Mouse (Mus musculus) liver, embryonic 14.5 days (tissue): ENCODE results near the gene Elk3. TPM values are rescaled to one million over a fixed set of nuclear protein-coding genes. Genes with fewer than 3 reads are reported as not detected.

Source experiments
- ATAC-seq: fragments of 200-750 bp; cut with Nextera tagmentation; 2 replicates; pipeline ENCODE4 v1.8.0; 2017; ENCODE audit warnings: moderate number of reproducible peaks, mild to moderate bottlenecking, moderate library complexity; ENCODE audit not compliant: insufficient read depth
- DNase-seq, 3 experiments: peaks; one replicate each; pipeline ENCODE4 v3.0.0-alpha.2; 2012 to 2013; ENCODE audit warnings: low read depth in 3 of 3, low spot score in 3 of 3
- H3K27ac ChIP-seq: fragments of 300-500 bp; sonication (generic); 2 replicates; pipeline ENCODE4 v1.5.1; 2014; ENCODE audit warnings: moderate library complexity, mild to moderate bottlenecking, control low read depth, inconsistent platforms
- H3K27me3 ChIP-seq: fragments of 300-500 bp; sonication (generic); 2 replicates; pipeline ENCODE4 v1.6.1; 2014; ENCODE audit warnings: mild to moderate bottlenecking, low read length, moderate library complexity; ENCODE audit not compliant: control insufficient read depth, insufficient read depth
- H3K36me3 ChIP-seq: fragments of 300-500 bp; sonication (generic); replicated peaks from 2 replicates; pipeline ENCODE4 v1.6.1; 2014; ENCODE audit warnings: low read depth; ENCODE audit not compliant: control insufficient read depth, insufficient read depth
- H3K4me1 ChIP-seq, 2 experiments: fragments of 200-500 bp in 1 of 2; fragments of 300-500 bp in 1 of 2; sonication (generic) in 1 of 2; replicated peaks; 2 replicates each; pipeline ENCODE4 v1.6.1; 2012 to 2014; ENCODE audit warnings: antibody characterized with exemption in 1 of 2, inconsistent platforms in 1 of 2, low read length in 1 of 2; ENCODE audit not compliant: control insufficient read depth in 2 of 2, insufficient read depth in 2 of 2
- H3K4me2 ChIP-seq: fragments of 300-500 bp; sonication (generic); 2 replicates; pipeline ENCODE4 v1.6.1; 2014; ENCODE audit warnings: low read depth, mild to moderate bottlenecking, control low read depth, moderate library complexity
- H3K4me3 ChIP-seq, 2 experiments: fragments of 200-500 bp in 1 of 2; fragments of 300-500 bp in 1 of 2; sonication (generic) in 1 of 2; 2 replicates each; pipeline ENCODE4 v1.5.1; 2012 to 2014; ENCODE audit warnings: low read depth in 2 of 2, low read length in 2 of 2, mild to moderate bottlenecking in 2 of 2, control low read depth in 1 of 2, inconsistent platforms in 1 of 2, moderate library complexity in 1 of 2; ENCODE audit not compliant: insufficient read depth in 1 of 2
- H3K9ac ChIP-seq: fragments of 300-500 bp; sonication (generic); replicated peaks from 2 replicates; pipeline ENCODE4 v1.6.1; 2014; ENCODE audit warnings: mild to moderate bottlenecking, control low read depth, moderate library complexity
- H3K9me3 ChIP-seq: fragments of 300-500 bp; sonication (generic); 2 replicates; pipeline ENCODE4 v1.6.1; 2016; ENCODE audit warnings: low read length, mixed read lengths; ENCODE audit not compliant: control insufficient read depth
- CTCF ChIP-seq: IDR thresholded peaks from 2 replicates; pipeline ENCODE4 v1.5.1; 2016; ENCODE audit warnings: antibody characterized with exemption, low read depth, control low read depth
- EP300 ChIP-seq: IDR thresholded peaks from 2 replicates; pipeline ENCODE4 v1.6.1; 2016; ENCODE audit warnings: antibody characterized with exemption, low read depth
- WGBS: fragments of 180-500 bp; shearing (Covaris S2); extraction: QIAGEN DNeasy Blood & Tissue Kit; methylation state at CpG from one replicate; pipeline ENCODE4 v1.1.7; 2014; ENCODE audit not compliant: insufficient replicate concordance; 5-methylcytosine and 5-hydroxymethylcytosine counted together
- polyA plus RNA-seq, 2 experiments: library from polyadenylated mRNA; depleted of rRNA in 1 of 2; stranded (reverse) in 1 of 2; unstranded in 1 of 2; fragments of >200 nt; fragmentation: Nextera tagmentation in 1 of 2; extraction: Ambion mirVana in 1 of 2; gene quantifications; 2 replicates each; pipeline versions ENCODE4 v1.2.1 to v1.2.3; 2012 to 2014

The Elk3 gene
- polyA plus RNA-seq, 2 experiments: 4.0 to 4.6 TPM

DNA sequence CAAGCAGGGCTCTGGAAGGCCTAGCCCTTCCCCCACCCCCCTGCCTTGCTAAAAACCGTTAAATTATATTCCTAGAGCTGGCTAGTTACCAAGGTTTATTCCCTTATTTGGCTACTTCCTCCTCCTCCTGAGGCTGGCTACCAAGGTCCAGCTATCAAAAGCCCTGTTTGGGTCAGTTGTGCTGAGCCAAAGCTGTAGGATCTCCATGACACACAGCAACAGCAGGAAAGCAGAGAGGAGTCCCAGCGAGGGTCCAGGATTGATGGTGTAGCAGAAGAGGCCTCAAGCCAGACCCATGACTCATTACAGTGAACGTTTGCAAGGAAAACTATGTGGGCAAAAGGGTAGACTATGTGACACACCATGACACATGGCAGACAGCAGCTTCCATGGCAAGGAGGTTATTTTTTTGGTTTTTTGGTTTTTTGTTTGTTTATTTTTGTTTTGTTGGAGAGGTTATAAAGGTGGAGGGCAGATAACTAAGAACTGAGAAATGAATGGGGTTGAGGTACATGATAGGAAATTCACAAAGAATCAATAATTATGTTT is 21.4 kb upstream of the Elk3 start:
- TF ChIP-seq CTCF: no peak
- TF ChIP-seq EP300: no peak
- H3K4me3 ChIP-seq: no peak overlapping the region
- WGBS: 33% methylated on average over 3 of the region's 3 CpGs
- no peaks in the 10 kb centered on the region for H3K36me3 ChIP-seq
- no peaks in the 10 kb centered on the region for H3K27me3 ChIP-seq
- H3K9ac ChIP-seq: no peak overlapping the region
- H3K27ac ChIP-seq: no peak overlapping the region
- H3K4me1 ChIP-seq: peaks cover 0 to 27% of the 10 kb centered on the region in 2 experiments; a peak in 2 of 4 replicates
- no peaks in the 10 kb centered on the region for H3K9me3 ChIP-seq
- ATAC-seq: no peak
- no peak for DNase-seq
- H3K4me2 ChIP-seq: no peak overlapping the region

DNA sequence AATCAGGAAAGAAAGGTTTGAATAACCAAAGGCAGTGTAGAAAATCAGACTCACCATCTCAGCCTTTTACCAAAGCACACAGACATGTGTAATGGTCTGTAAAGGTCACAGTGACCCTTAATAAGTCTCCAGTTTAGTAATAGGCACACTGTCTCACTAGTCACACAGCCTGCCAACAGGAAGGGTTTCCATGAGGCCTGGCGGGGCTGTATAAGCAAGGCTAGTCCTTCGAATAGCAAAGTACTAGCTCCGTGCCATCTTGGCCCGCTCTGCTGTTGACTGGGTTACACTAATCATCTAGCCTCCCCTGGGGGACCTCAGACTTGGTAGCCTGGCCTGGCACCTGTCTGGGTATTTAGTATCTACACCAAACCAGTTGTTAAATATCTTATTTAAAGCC is 20.6 kb upstream of the Elk3 start:
- H3K36me3 ChIP-seq: no peaks in the 10 kb centered on the region
- H3K27me3 ChIP-seq: no peaks in the 10 kb centered on the region
- no peak overlapping the region for H3K27ac ChIP-seq
- WGBS: 79% methylated on average over 4 of the region's 4 CpGs
- no peak overlapping the region for H3K4me2 ChIP-seq
- TF ChIP-seq CTCF (no peak), EP300 (no peak)
- no peak overlapping the region for H3K4me3 ChIP-seq
- H3K9ac ChIP-seq: no peak overlapping the region
- ATAC-seq (no peak), DNase-seq (no peak)
- no peaks in the 10 kb centered on the region for H3K9me3 ChIP-seq
- H3K4me1 ChIP-seq: peaks cover 0 to 31% of the 10 kb centered on the region in 2 experiments; a peak in 2 of 4 replicates

DNA sequence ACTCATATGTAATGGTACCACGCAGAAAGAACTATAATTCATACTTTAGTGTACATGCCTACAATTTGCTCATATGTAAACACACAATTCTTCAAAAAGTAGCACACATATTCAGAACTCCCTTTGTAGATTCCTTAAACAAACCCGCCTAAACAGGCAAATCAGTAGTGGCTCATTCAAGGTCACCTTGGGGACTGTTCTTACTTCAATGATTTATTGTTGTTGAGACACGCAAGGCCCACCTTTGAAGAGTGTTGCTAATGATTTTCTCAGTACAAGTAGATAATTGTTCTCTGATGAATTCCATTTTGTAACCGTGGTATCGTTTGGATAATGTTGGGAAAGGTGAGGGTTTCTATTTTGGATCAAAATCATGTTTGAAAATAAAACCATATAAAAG is 17.4 kb upstream of the Elk3 start:
- no peaks in the 10 kb centered on the region for H3K36me3 ChIP-seq
- no peak overlapping the region for H3K4me2 ChIP-seq
- H3K9ac ChIP-seq: no peak overlapping the region
- no peaks in the 10 kb centered on the region for H3K9me3 ChIP-seq
- DNase-seq (no peak), ATAC-seq (no peak)
- TF ChIP-seq CTCF: no peak
- TF ChIP-seq EP300: no peak
- H3K27ac ChIP-seq: no peak overlapping the region
- no peaks in the 10 kb centered on the region for H3K27me3 ChIP-seq
- H3K4me3 ChIP-seq: no peak overlapping the region
- peaks cover 0 to 28% of the 10 kb centered on the region in 2 experiments; a peak in 3 of 4 replicates for H3K4me1 ChIP-seq
- 68% methylated on average over 5 of the region's 5 CpGs for WGBS

GRCm38 (mm10) chr10:93327187-93327586 is 16.3 kb upstream of the Elk3 start:
- Histone ChIP-seq H3K27ac (no peak overlapping the region), H3K9ac (no peak overlapping the region), H3K27me3 (no peaks in the 10 kb centered on the region), H3K36me3 (no peaks in the 10 kb centered on the region), H3K4me1 (peaks cover 0 to 21% of the 10 kb centered on the region in 2 experiments; a peak in 3 of 4 replicates), H3K4me2 (no peak overlapping the region), H3K9me3 (no peaks in the 10 kb centered on the region), H3K4me3 (no peak overlapping the region)
- TF ChIP-seq EP300: no peak
- TF ChIP-seq CTCF: no peak
- ATAC-seq (no peak), DNase-seq (no peak)
- WGBS: 60% methylated on average over 6 of the region's 6 CpGs

DNA sequence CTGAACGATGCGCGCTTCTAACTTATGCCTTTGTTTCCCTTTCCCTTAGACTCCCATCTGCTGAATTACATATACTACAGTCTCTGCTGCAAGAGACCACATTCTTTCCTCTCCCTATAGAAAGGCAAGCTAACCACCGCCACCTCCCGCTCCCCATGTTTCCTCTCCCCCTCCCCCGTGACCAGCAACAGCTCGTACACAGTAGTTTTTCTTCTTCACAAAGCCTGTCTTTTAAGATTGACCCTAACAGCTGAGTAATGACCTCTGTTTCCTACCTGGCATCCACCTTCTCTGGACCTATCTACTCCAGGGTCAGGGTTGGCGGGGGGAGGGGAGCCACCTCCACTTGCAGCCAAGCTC is 15.8 kb upstream of the Elk3 start:
- ATAC-seq (no peak), DNase-seq (no peak)
- H3K4me2 ChIP-seq: no peak overlapping the region
- peaks cover 0 to 20% of the 10 kb centered on the region in 2 experiments; a peak in 3 of 4 replicates for H3K4me1 ChIP-seq
- no peaks in the 10 kb centered on the region for H3K9me3 ChIP-seq
- H3K36me3 ChIP-seq: no peaks in the 10 kb centered on the region
- TF ChIP-seq EP300 (no peak), CTCF (no peak)
- WGBS: 70% methylated on average over 8 of the region's 8 CpGs
- H3K27me3 ChIP-seq: no peaks in the 10 kb centered on the region
- no peak overlapping the region for H3K27ac ChIP-seq
- no peak overlapping the region for H3K4me3 ChIP-seq
- H3K9ac ChIP-seq: no peak overlapping the region
